15 mouse cellular contexts compared by ENCODE assay signal in genomic region chr2:24774832-24775231, GRCm38 (mm10). TPM values are rescaled to one million over a fixed set of nuclear protein-coding genes. Genes with fewer than 3 reads are reported as not detected.
A peak's percentile ranks its signal among the peaks of the same experiment; 100 is the strongest.
DNase-seq lines count a peak whose midpoint lies in the region; ATAC-seq and TF ChIP-seq lines count a peak whose summit lies in the region.
"Had no signal": no experiment of that assay in that cellular context is flagged by ENCODE, and none has a peak within 500 bp of the region (broad histone marks: within the 10 kb centered on the region; RNA-seq: fewer than 3 reads in every experiment).

No protein-coding gene starts in this region.

- peak; percentile 20; the same call in 1 of the 2 replicates for TF ChIP-seq CTCF in kidney, adult 2 months (conservative IDR thresholded peaks at IDR 0.05; ENCODE audit: insufficient read depth, insufficient read length, low read depth, low read length)
- peak; percentile 39; the same call in 1 of the 2 replicates for TF ChIP-seq CTCF in stomach, postnatal 0 days (IDR thresholded peaks at IDR 0.05; ENCODE audit: low read depth)

- no peak overlapping the region for H3K27ac ChIP-seq in kidney, adult 2 months (ENCODE audit: insufficient read depth, low read depth, low read length)
- no peak overlapping the region for H3K27ac ChIP-seq in stomach, postnatal 0 days (replicated peaks)

- no peak overlapping the region for H3K9ac ChIP-seq in stomach, postnatal 0 days (ENCODE audit: low read length)

- 72% methylated on average over 7 of the region's 7 CpGs for WGBS in kidney, adult 2 months
- 51% methylated on average over 7 of the region's 7 CpGs for WGBS in stomach, postnatal 0 days

- H3K36me3 ChIP-seq in kidney, adult 2 months (ENCODE audit: control insufficient read depth, insufficient read depth, low read length), result no peaks in the 10 kb centered on the region
- H3K36me3 ChIP-seq in stomach, postnatal 0 days (ENCODE audit: control insufficient read depth, insufficient read depth, low read length), result no peaks in the 10 kb centered on the region

- H3K9me3 ChIP-seq in stomach, postnatal 0 days (ENCODE audit: control insufficient read depth, low read length), result no peaks in the 10 kb centered on the region

- no peak for TF ChIP-seq EP300 in stomach, postnatal 0 days (optimal IDR thresholded peaks at IDR 0.05)

- H3K4me2 ChIP-seq in stomach, postnatal 0 days (replicated peaks; ENCODE audit: low read depth), result no peak overlapping the region

- no peak for ATAC-seq in stomach, postnatal 0 days (ENCODE audit: low FRiP score, low TSS enrichment)
- ATAC-seq: inflammation-experienced regulatory T-cells, adult 6 months had no signal

- TF ChIP-seq POLR2A in kidney, adult 2 months (IDR thresholded peaks at IDR 0.05; ENCODE audit: low read depth, low read length), result no peak

- H3K4me1 ChIP-seq in kidney, adult 2 months (ENCODE audit: control insufficient read depth, insufficient read depth, low read length), result no peaks in the 10 kb centered on the region
- no peaks in the 10 kb centered on the region for H3K4me1 ChIP-seq in stomach, postnatal 0 days (replicated peaks; ENCODE audit: control insufficient read depth, insufficient read depth)

- H3K4me3 ChIP-seq in kidney, adult 2 months (ENCODE audit: insufficient read depth, low read depth, low read length), result no peak overlapping the region
- H3K4me3 ChIP-seq in stomach, postnatal 0 days (ENCODE audit: low read depth, low read length), result no peak overlapping the region
- H3K4me3 ChIP-seq: erythroblast, embryonic 14.5 days; myocyte had no signal

- no peak for DNase-seq in kidney, adult 2 months
- DNase-seq in kidney, adult 9 months, result no peak
- peak; percentile 52 for DNase-seq in right cerebral cortex, adult 18-20 months
- no peak for DNase-seq in right cerebral cortex, adult 2 months (ENCODE audit: low spot score in 2 of 2)
- DNase-seq in brain, adult 2 months (ENCODE audit: low read depth, low spot score), result peak; percentile 62
- no peak for DNase-seq in stomach, postnatal 0 days (ENCODE audit: low spot score)
- DNase-seq in lung, postnatal 10 days, result no peak
- DNase-seq: cerebellum, postnatal 14 days; heart, adult 18-20 months; heart, postnatal 14 days; kidney, postnatal 14 days; lung, adult 18-20 months had no signal

- no peaks in the 10 kb centered on the region for H3K27me3 ChIP-seq in kidney, adult 2 months (replicated peaks; ENCODE audit: control insufficient read depth, insufficient read depth, low read length)
- H3K27me3 ChIP-seq in stomach, postnatal 0 days (ENCODE audit: control insufficient read depth, insufficient read depth, low read length), result no peaks in the 10 kb centered on the region

RNA-seq across cellular contexts. Expression of gene Cacna1b, which starts 11.9 kb away (rescaled TPM):
- 0.03 and 1.2 TPM in 2 replicates for polyA plus RNA-seq in kidney, adult 2 months (2012; rRNA removed)
- 0.74 and 0.87 TPM in 2 replicates for polyA plus RNA-seq in stomach, postnatal 0 days (2015; fragmentation: Nextera tagmentation; extraction: Ambion mirVana)

Comparison
In these comparisons a context has a peak if more than half of its experiments do, and no peak if none do; other contexts are left out.
1. DNase-seq: peak in right cerebral cortex, adult 18-20 months (single experiment) and brain, adult 2 months (single experiment); none in kidney, adult 2 months (single experiment), kidney, adult 9 months (single experiment), right cerebral cortex, adult 2 months (0 of 2), stomach, postnatal 0 days (single experiment) and lung, postnatal 10 days (single experiment).